Mouse (Mus musculus) right cerebral cortex, postnatal 4 days (tissue): ENCODE data around the gene Ap5z1.

Experiments
- DNase-seq: peaks from one replicate; pipeline ENCODE4 v3.0.0-alpha.2; 2022

Gene Ap5z1

GRCm38 (mm10) chr5:142440451-142441147 is 23.1 kb upstream of the Ap5z1 start:
- DNase-seq, result no peak

GRCm38 (mm10) chr5:142441332-142442044 is 22.3 kb upstream of the Ap5z1 start:
- DNase-seq, result no peak

GRCm38 (mm10) chr5:142442045-142442440 is 21.7 kb upstream of the Ap5z1 start:
- no peak for DNase-seq

- DNase-seq, result no peak
Observed at GRCm38 (mm10) chr5:142443514-142443913, 20.2 kb upstream of the Ap5z1 start.

- no peak for DNase-seq
Observed at GRCm38 (mm10) chr5:142443994-142444393, 19.8 kb upstream of the Ap5z1 start.

- no peak for DNase-seq
Observed at GRCm38 (mm10) chr5:142444791-142445531, 18.8 kb upstream of the Ap5z1 start.

GRCm38 (mm10) chr5:142445709-142446108 is 18.0 kb upstream of the Ap5z1 start:
- DNase-seq, result no peak

GRCm38 (mm10) chr5:142448076-142448475 is 15.7 kb upstream of the Ap5z1 start:
- peak; percentile 96 for DNase-seq

GRCm38 (mm10) chr5:142448623-142449022 is 15.1 kb upstream of the Ap5z1 start:
- no peak for DNase-seq

- no peak for DNase-seq
Observed at GRCm38 (mm10) chr5:142450846-142451245, 12.9 kb upstream of the Ap5z1 start.

GRCm38 (mm10) chr5:142451759-142452158 is 12.0 kb upstream of the Ap5z1 start:
- DNase-seq, result no peak

- DNase-seq, result no peak
Observed at GRCm38 (mm10) chr5:142453742-142454141, 10.0 kb upstream of the Ap5z1 start.

- no peak for DNase-seq
Observed at GRCm38 (mm10) chr5:142456318-142456717, 7.4 kb upstream of the Ap5z1 start.

GRCm38 (mm10) chr5:142457345-142457744 is 6.4 kb upstream of the Ap5z1 start:
- no peak for DNase-seq

GRCm38 (mm10) chr5:142458791-142459557 is 4.8 kb upstream of the Ap5z1 start:
- no peak for DNase-seq

- no peak for DNase-seq
Observed at GRCm38 (mm10) chr5:142459834-142460233, 3.9 kb upstream of the Ap5z1 start.

GRCm38 (mm10) chr5:142461942-142462640 is 1.7 kb upstream of the Ap5z1 start:
- DNase-seq, result no peak

- DNase-seq, result no peak
Observed at GRCm38 (mm10) chr5:142462641-142462948, 1.1 kb upstream of the Ap5z1 start.

- no peak for DNase-seq
Observed at GRCm38 (mm10) chr5:142463011-142463410, 733 bp upstream of the Ap5z1 start.

- no peak for DNase-seq
Observed at GRCm38 (mm10) chr5:142468375-142468774, 4.6 kb downstream of the Ap5z1 start.

- no peak for DNase-seq
Observed at GRCm38 (mm10) chr5:142469796-142470195, 6.1 kb downstream of the Ap5z1 start.

- no peak for DNase-seq
Observed at GRCm38 (mm10) chr5:142473696-142474095, 10.0 kb downstream of the Ap5z1 start.

GRCm38 (mm10) chr5:142475669-142476068 is 11.9 kb downstream of the Ap5z1 start:
- DNase-seq, result no peak
